Mouse (Mus musculus) midbrain, embryonic 12.5 days (tissue): Measurements from ENCODE around the gene Acbd7. TPM values are rescaled to one million over a fixed set of nuclear protein-coding genes. Genes with fewer than 3 reads are reported as not detected.
A peak's percentile ranks its signal among the peaks of the same experiment; 100 is the strongest.

Experiments
- ATAC-seq: fragments of 200-750 bp; cut with Nextera tagmentation; 2 replicates; pipeline ENCODE4 v1.8.0; 2017; ENCODE audit warnings: low read depth, moderate TSS enrichment, moderate library complexity; ENCODE audit not compliant: low FRiP score
- H3K27ac ChIP-seq: fragments of 300-500 bp; sonication (generic); replicated peaks from 2 replicates; pipeline ENCODE4 v1.5.1; 2016; ENCODE audit warnings: mild to moderate bottlenecking
- H3K27me3 ChIP-seq: fragments of 300-500 bp; sonication (generic); 2 replicates; pipeline ENCODE4 v1.6.1; 2016; ENCODE audit warnings: mild to moderate bottlenecking
- H3K36me3 ChIP-seq: fragments of 300-500 bp; sonication (generic); 2 replicates; pipeline ENCODE4 v1.6.1; 2016
- H3K4me1 ChIP-seq: fragments of 300-500 bp; sonication (generic); 2 replicates; pipeline ENCODE4 v1.6.1; 2016
- H3K4me2 ChIP-seq: fragments of 300-500 bp; sonication (generic); replicated peaks from 2 replicates; pipeline ENCODE4 v1.6.1; 2016; ENCODE audit warnings: mild to moderate bottlenecking, moderate library complexity
- H3K4me3 ChIP-seq: fragments of 300-500 bp; sonication (generic); 2 replicates; pipeline ENCODE4 v1.5.1; 2016; ENCODE audit warnings: mild to moderate bottlenecking
- H3K9ac ChIP-seq: fragments of 300-500 bp; sonication (generic); replicated peaks from 2 replicates; pipeline ENCODE4 v1.6.1; 2016; ENCODE audit warnings: mild to moderate bottlenecking, moderate library complexity
- H3K9me3 ChIP-seq: fragments of 300-500 bp; sonication (generic); 2 replicates; pipeline ENCODE4 v1.6.1; 2016; ENCODE audit warnings: mild to moderate bottlenecking
- WGBS: fragments of 180-500 bp; shearing (Covaris S2); methylation state at CpG from one replicate; pipeline ENCODE4 v1.1.7; 2016; 5-methylcytosine and 5-hydroxymethylcytosine counted together
- polyA plus RNA-seq: library from polyadenylated mRNA; unstranded; fragments of >200 nt; fragmentation: Nextera tagmentation; extraction: Ambion mirVana; gene quantifications from 2 replicates; pipeline ENCODE4 v1.2.1, GENCODE M21; 2016

Acbd7 gene
- polyA plus RNA-seq, 1 experiment from 2014 or later: not detected

DNA sequence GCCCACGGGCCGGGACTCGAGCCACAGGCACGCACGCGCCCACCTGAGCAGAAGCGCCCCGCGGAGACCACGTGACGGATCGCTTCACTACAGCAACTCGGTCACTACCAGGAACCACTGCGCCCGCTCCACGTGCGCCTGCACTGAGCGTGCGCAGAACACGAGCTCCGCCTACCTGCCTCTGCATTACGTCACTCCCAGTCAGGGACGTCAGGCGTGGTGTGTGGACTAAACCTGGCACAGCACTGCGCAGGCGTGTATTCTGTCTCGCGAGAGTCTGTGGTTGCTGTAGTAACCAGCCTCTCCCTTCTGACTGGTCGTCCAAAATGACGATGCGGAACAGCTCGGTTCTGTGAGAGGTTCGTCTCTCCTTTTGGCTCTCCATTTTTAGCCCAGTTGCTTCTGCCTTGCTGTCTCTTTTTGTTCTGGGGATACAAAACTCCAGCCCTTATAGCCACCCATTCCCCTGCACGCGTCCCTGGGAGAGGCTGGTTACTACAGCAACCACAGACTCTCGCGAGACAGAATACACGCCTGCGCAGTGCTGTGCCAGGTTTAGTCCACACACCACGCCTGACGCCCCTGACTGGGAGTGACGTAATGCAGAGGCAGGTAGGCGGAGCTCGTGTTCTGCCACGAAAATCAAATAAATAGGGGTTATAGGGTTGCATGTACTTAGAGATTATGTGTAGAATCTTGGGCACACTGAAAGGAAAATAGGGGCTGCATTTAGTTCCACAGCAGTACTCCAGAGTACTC is 3.3 kb upstream of the Acbd7 start, which contains the start of gene Rpp38:
TSS of gene Rpp38 (minus strand) at position 160 of the 759 bp plus-strand sequence.
- peaks cover 24% of the 10 kb centered on the region for H3K4me1 ChIP-seq
- H3K9ac ChIP-seq: peak within 1 kb of the TSS; percentile 49
- no peaks in the 10 kb centered on the region for H3K9me3 ChIP-seq
- H3K4me3 ChIP-seq: peak within 1 kb of the TSS; percentile 56
- WGBS: under 1% methylated on average over 45 of the region's 45 CpGs
- peaks cover 13% of the 10 kb centered on the region; the same call in 1 of the 2 replicates for H3K27me3 ChIP-seq
- peak within 1 kb of the TSS; percentile 72 for H3K4me2 ChIP-seq
- peak; percentile 99 for ATAC-seq
- H3K27ac ChIP-seq: peak within 1 kb of the TSS; percentile 72
- peaks cover 19% of the 10 kb centered on the region for H3K36me3 ChIP-seq

DNA sequence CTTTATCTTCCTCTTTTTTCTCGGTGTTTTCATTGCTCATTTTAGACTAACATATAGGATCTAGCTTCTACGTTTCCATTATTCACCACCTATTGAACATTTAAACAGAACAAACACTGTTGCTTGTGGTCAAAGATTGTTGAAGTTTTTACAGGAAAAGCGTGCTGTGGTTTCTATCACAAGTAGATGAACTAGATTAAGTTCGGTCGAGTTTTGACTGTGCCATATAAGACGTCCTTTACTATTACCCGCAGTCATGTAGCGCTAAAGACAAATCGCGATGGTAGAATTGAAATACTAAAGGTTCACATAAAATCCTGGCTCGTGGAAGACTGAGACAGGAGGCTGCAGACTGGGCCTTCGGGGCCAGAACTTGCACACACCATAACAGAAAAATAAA is 2.2 kb upstream of the Acbd7 start:
- 92% methylated on average over 12 of the region's 12 CpGs for WGBS

DNA sequence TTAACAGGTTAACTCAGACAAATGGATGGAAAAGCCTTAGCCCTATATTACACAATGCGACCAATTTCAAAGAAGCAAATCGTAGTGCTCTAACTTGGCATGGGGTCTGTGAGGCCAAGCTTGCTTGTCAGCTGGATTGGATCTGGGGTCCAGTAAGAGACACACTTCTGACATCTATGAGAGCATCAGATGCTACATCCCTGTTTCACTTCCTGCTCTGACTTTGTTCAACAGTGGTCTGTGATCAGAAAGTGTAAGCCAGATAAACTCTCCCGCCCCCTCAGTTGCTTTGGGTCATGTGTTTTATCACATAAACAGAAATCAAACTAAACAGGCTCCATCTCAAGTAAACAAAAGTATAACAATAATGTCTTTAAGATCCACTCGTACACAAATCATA is 12.5 kb downstream of the Acbd7 start:
- Histone ChIP-seq H3K27ac (no peak overlapping the region), H3K4me3 (no peak overlapping the region), H3K36me3 (no peaks in the 10 kb centered on the region), H3K4me2 (no peak overlapping the region), H3K27me3 (0 out of 2 replicates have a peak, but pooled peaks cover 5% of the 10 kb centered on the region), H3K9me3 (no peaks in the 10 kb centered on the region), H3K4me1 (no peaks in the 10 kb centered on the region), H3K9ac (no peak overlapping the region)
- no peak for ATAC-seq
- 80% methylated on average over 4 of the region's 4 CpGs for WGBS

More for the DNA sequence above, 2.2 kb upstream of the Acbd7 start:
- no peak overlapping the region for H3K9ac ChIP-seq
- H3K9me3 ChIP-seq: no peaks in the 10 kb centered on the region
- peaks cover 9% of the 10 kb centered on the region for H3K36me3 ChIP-seq
- H3K27ac ChIP-seq: no peak overlapping the region
- peaks cover 16% of the 10 kb centered on the region for H3K27me3 ChIP-seq
- no peak overlapping the region for H3K4me3 ChIP-seq
- ATAC-seq: no peak
- H3K4me1 ChIP-seq: peaks cover 24% of the 10 kb centered on the region
- H3K4me2 ChIP-seq: no peak overlapping the region

DNA sequence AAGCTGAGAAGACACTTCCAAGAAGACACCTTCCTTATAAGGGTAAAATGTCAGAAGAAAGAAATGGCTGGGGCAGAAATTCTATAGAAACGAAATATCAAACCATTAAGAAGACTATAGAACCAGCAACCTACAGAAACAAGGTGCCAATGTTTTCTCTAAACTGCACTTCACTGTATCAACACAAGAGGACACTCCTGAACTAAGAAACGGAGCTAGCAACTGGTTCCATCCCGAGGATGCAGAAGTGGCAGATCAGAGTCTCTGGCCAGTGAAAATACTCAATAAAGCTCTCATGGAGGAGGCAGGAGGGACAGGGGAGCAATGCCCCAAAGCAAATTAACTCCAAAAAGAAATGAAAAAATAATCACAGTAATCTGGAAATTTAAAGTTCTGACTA is 13.0 kb downstream of the Acbd7 start:
- ATAC-seq: peak; percentile 38; the same call in 1 of the 2 replicates
- H3K9me3 ChIP-seq: no peaks in the 10 kb centered on the region
- no peaks in the 10 kb centered on the region for H3K4me1 ChIP-seq
- WGBS: 19% methylated on average over 3 of the region's 3 CpGs
- no peak overlapping the region for H3K4me3 ChIP-seq
- no peaks in the 10 kb centered on the region for H3K36me3 ChIP-seq
- H3K9ac ChIP-seq: no peak overlapping the region
- H3K27ac ChIP-seq: no peak overlapping the region
- H3K4me2 ChIP-seq: no peak overlapping the region
- H3K27me3 ChIP-seq: 0 out of 2 replicates have a peak, but pooled peaks cover 5% of the 10 kb centered on the region

DNA sequence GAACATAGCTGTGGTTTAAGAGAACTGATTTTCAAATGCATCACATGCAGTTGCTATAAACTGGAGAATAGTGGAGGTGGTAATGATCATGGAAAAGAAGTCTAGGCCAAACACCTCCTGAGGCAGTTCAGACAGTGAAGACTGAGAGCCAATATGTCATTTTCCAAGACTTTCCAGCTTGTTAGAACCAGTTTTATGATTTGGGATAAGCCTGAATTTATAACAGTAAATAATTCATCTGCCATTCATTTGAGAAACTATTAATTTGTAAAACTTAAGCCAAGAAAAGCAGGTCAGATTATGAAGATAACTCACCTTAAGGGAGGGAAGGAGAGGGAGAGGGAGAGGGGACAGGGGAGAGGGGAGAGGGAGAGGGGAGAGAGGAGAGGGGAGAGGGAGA is 17.2 kb downstream of the Acbd7 start:
- Histone ChIP-seq H3K4me3 (no peak overlapping the region), H3K4me2 (no peak overlapping the region)

DNA sequence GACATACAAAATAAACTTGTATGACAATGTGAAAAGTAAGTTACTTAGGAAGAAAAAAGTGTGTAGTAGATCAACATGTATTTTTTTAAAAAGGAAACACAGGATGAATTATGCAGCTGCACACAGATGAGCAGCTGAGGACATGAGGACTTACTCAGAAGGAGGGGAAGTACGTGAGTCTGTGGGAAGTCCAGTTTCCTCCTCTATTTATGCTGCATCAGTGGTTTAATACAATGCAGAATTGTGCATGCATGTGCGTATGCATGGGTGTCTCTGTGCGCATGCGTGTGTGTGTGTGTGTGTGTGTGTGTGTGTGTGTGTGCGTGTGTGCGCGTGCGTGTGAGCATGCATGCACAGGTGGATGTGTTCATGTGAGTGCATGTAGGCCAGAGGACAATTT is 19.8 kb downstream of the Acbd7 start:
- WGBS: 83% methylated on average over 8 of the region's 8 CpGs

More for the DNA sequence above, 17.2 kb downstream of the Acbd7 start:
- no peak overlapping the region for H3K9ac ChIP-seq
- ATAC-seq: no peak
- no peaks in the 10 kb centered on the region for H3K9me3 ChIP-seq
- no peaks in the 10 kb centered on the region for H3K4me1 ChIP-seq
- H3K36me3 ChIP-seq: no peaks in the 10 kb centered on the region
- no peaks in the 10 kb centered on the region for H3K27me3 ChIP-seq
- no peak overlapping the region for H3K27ac ChIP-seq

DNA sequence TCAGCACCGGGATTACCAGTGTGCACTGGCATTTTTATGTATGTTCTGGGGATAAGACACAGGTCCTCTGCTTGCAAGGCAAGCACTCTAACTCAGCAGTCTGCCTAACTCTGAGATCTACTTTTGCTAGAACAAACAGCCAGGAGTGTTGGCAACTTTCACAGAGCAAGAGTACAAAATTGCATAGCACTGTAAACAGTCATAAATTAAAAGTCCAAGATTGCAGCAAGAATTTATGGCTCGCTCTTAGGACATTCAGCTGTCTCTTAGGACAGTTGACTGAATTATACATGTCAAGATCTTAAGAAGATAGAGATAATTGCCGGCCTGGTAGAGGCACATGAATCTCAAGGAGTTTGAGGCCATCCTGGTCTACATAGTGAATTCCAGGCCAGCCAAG is 20.3 kb downstream of the Acbd7 start:
- H3K4me3 ChIP-seq: no peak overlapping the region
- no peak for ATAC-seq
- no peaks in the 10 kb centered on the region for H3K9me3 ChIP-seq
- H3K36me3 ChIP-seq: no peaks in the 10 kb centered on the region
- H3K27ac ChIP-seq: no peak overlapping the region
- no peaks in the 10 kb centered on the region for H3K27me3 ChIP-seq
- H3K4me1 ChIP-seq: no peaks in the 10 kb centered on the region
- 84% methylated on average over 3 of the region's 3 CpGs for WGBS
- H3K4me2 ChIP-seq: no peak overlapping the region
- no peak overlapping the region for H3K9ac ChIP-seq

More for the DNA sequence above, 19.8 kb downstream of the Acbd7 start:
- no peak overlapping the region for H3K4me2 ChIP-seq
- ATAC-seq: no peak
- no peak overlapping the region for H3K4me3 ChIP-seq
- no peaks in the 10 kb centered on the region for H3K36me3 ChIP-seq
- H3K9me3 ChIP-seq: no peaks in the 10 kb centered on the region
- no peak overlapping the region for H3K27ac ChIP-seq
- H3K4me1 ChIP-seq: no peaks in the 10 kb centered on the region
- no peaks in the 10 kb centered on the region for H3K27me3 ChIP-seq
- no peak overlapping the region for H3K9ac ChIP-seq

DNA sequence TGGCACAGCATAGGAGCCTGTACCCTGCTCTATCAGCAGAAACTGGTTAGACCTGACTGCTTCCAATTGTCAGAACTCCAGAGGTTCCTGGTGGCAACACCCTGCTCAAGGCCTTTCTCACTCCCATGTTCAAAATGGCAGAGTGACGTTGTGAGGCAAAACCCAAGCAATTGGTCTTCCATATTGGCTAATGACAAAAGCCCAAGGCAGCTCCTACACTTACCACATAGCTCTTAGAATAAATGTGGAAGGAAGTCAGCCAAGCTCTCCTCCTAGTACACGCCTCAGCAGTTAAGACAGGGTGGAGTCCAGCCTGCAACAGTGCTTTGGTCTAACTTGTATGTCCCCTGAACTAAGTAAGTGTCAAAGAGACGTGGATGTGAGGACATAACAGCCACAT is 21.9 kb downstream of the Acbd7 start:
- H3K27me3 ChIP-seq: no peaks in the 10 kb centered on the region
- H3K36me3 ChIP-seq: no peaks in the 10 kb centered on the region
- H3K27ac ChIP-seq: no peak overlapping the region
- H3K9ac ChIP-seq: no peak overlapping the region
- no peaks in the 10 kb centered on the region for H3K9me3 ChIP-seq
- 76% methylated on average over 3 of the region's 3 CpGs for WGBS
- H3K4me3 ChIP-seq: no peak overlapping the region
- no peak for ATAC-seq
- no peaks in the 10 kb centered on the region for H3K4me1 ChIP-seq
- no peak overlapping the region for H3K4me2 ChIP-seq

DNA sequence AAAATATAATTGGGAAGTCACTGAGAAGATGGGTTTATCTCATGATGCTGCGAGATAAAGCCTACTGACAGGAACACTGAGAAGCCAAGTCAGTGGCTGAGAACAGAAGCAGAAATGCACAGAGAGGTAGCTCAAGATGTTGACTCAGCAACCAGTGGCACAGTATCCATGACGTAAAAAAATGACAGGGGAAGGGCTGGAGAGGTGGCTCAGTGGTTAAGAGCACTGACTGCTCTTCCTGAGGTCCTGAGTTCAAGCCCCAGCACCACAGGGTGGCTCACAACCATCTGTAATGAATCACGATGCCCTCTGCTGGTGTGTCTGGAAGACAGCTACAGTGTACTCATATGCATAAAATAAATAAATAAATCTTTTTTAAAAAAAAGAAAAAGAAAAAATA is 25.1 kb downstream of the Acbd7 start:
- 90% methylated on average over 3 of the region's 3 CpGs for WGBS
- ATAC-seq: no peak
- Histone ChIP-seq H3K4me3 (no peak overlapping the region), H3K27me3 (no peaks in the 10 kb centered on the region), H3K9me3 (no peaks in the 10 kb centered on the region), H3K9ac (no peak overlapping the region), H3K36me3 (no peaks in the 10 kb centered on the region), H3K4me1 (0 out of 2 replicates have a peak, but pooled peaks cover 2% of the 10 kb centered on the region), H3K27ac (no peak overlapping the region), H3K4me2 (no peak overlapping the region)

DNA sequence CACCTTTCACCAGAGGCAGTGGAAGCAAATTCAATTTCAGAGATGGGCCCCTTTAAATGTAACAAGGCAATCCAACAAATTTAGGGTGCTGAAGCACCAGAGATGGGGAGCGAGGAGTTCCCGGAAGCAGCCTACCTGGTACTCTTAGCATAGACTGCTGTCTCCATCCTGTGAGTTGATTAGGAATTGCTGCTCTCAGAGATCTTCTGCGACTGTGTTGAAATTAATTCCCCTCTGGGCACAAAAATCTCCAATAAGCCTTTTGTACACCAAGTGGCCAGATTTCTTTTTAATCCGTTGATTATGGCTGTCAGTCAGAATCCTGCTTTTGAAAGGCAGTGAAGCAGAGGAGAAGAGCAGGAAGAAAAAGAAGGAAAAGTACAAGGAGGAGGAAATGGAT is 29.2 kb downstream of the Acbd7 start:
- H3K4me3 ChIP-seq: no peak overlapping the region
- H3K9me3 ChIP-seq: no peaks in the 10 kb centered on the region
- 52% methylated on average over 4 of the region's 4 CpGs for WGBS
- no peak overlapping the region for H3K27ac ChIP-seq
- no peak overlapping the region for H3K4me2 ChIP-seq
- no peaks in the 10 kb centered on the region for H3K27me3 ChIP-seq
- ATAC-seq: no peak
- H3K9ac ChIP-seq: no peak overlapping the region
- no peaks in the 10 kb centered on the region for H3K36me3 ChIP-seq
- H3K4me1 ChIP-seq: 0 out of 2 replicates have a peak, but pooled peaks cover 2% of the 10 kb centered on the region

DNA sequence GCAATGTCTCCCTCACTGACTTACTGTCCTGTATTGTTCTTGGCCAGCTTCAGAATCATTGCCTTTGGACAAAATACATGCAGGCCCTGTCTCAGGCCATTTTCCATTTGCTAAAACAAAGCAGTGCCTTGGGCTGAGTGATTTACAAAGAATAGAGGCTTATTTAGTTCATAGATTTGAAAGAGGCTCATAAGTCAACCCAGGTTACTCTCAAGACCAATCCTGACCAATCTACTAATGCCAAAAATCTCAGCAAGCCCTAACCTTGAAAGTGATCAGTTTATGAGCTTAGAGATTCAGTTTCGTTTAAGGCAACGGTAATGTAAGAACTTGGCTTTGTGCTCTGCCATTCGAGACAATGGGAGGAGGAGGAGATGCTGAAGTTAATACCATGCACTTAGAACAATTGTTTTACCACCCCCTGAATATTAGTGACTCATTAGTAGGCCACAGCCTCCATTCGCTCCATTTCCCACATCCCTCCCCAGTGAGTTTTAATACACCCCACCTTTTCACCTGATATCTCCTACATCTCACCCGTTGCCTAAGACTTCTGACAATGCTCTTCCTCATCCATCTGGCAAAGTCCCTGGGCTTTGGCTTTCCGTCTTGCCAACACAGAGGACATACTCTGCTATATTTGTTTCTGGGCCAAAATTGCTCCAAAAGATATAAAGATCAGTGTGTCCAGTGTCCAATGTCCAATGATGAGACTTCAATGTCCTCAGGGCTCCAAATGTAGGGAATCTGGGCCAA is 51.3 kb downstream of the Acbd7 start:
- H3K27me3 ChIP-seq: no peaks in the 10 kb centered on the region
- no peak overlapping the region for H3K4me2 ChIP-seq
- ATAC-seq: no peak
- WGBS: 86% methylated on average over 6 of the region's 6 CpGs
- H3K27ac ChIP-seq: no peak overlapping the region
- no peaks in the 10 kb centered on the region for H3K4me1 ChIP-seq
- no peaks in the 10 kb centered on the region for H3K9me3 ChIP-seq
- H3K9ac ChIP-seq: no peak overlapping the region
- H3K36me3 ChIP-seq: no peaks in the 10 kb centered on the region
- H3K4me3 ChIP-seq: no peak overlapping the region
